Mouse (Mus musculus) ES-Bruce4 (cell line): Measurements from ENCODE around the gene Fbxo48. TPM values are rescaled to one million over a fixed set of nuclear protein-coding genes. Genes with fewer than 3 reads are reported as not detected.

Source experiments
- H3K27ac ChIP-seq: 2 replicates; pipeline ENCODE4 v1.5.1; 2012; ENCODE audit warnings: low read length, inconsistent platforms; ENCODE audit not compliant: insufficient read depth
- H3K27me3 ChIP-seq: 2 replicates; pipeline ENCODE4 v1.6.1; 2012; ENCODE audit warnings: mild to moderate bottlenecking, low read length, inconsistent platforms; ENCODE audit not compliant: control insufficient read depth, poor library complexity, insufficient read depth, severe bottlenecking
- H3K36me3 ChIP-seq: 2 replicates; pipeline ENCODE4 v1.6.1; 2012; ENCODE audit warnings: inconsistent platforms, mild to moderate bottlenecking, low read length, moderate library complexity; ENCODE audit not compliant: control insufficient read depth, poor library complexity, insufficient read depth, severe bottlenecking
- H3K4me1 ChIP-seq: one replicate; pipeline ENCODE4 v1.8.1; 2011; ENCODE audit warnings: low read length; ENCODE audit not compliant: control insufficient read depth, insufficient read depth
- H3K4me3 ChIP-seq: 2 replicates; pipeline ENCODE4 v1.5.1; 2011; ENCODE audit warnings: low read depth, mild to moderate bottlenecking, low read length
- H3K9ac ChIP-seq: 2 replicates; pipeline ENCODE4 v1.6.1; 2012; ENCODE audit warnings: low read depth, mild to moderate bottlenecking, inconsistent platforms; ENCODE audit not compliant: poor library complexity, severe bottlenecking
- H3K9me3 ChIP-seq: replicated peaks from 2 replicates; pipeline ENCODE4 v1.6.1; 2012; ENCODE audit warnings: mild to moderate bottlenecking, low read length, inconsistent platforms; ENCODE audit not compliant: control insufficient read depth, poor library complexity, insufficient read depth, severe bottlenecking
- CTCF ChIP-seq: IDR thresholded peaks from one replicate; pipeline ENCODE4 v1.8.1; 2011; ENCODE audit warnings: low read depth, low read length
- EP300 ChIP-seq: IDR thresholded peaks from 2 replicates; pipeline ENCODE4 v1.6.1; 2011; ENCODE audit warnings: low read depth, low read length; ENCODE audit not compliant: insufficient read depth
- POLR2A ChIP-seq: IDR thresholded peaks from one replicate; pipeline ENCODE4 v1.8.1; 2011; ENCODE audit warnings: low read length; ENCODE audit not compliant: insufficient read depth
- polyA plus RNA-seq: library from polyadenylated mRNA; stranded (reverse); fragments of >200 nt; gene quantifications from 2 replicates; pipeline ENCODE4 v1.2.4, GENCODE M21; 2011; ENCODE audit warnings: low read depth; ENCODE audit not compliant: missing spikeins, insufficient read depth, insufficient read length

Gene Fbxo48
- polyA plus RNA-seq, 1 experiment = 4.6 TPM

DNA sequence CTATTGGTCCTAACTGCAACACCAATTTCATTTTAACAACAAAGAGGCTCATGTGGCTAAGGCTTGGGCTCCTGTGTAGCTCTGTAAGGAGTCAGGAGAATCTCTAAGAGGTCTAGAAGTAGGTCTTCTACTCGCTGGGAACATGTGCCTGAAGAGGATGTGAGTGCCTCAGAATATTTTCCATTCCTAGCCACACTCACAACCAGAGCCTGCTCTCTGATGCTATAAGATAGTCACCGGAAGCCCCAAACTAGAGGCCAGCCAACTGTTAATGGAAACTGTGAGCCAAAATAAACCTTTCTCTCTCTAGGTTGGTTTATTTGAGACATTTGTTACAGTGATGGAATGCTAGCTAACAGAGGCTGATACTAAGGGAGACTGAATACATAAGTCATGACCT is 26.4 kb downstream of the Fbxo48 start:
- H3K27ac ChIP-seq = no peak overlapping the region
- H3K9ac ChIP-seq = no peak overlapping the region
- no peak for TF ChIP-seq EP300
- TF ChIP-seq POLR2A = no peak
- no peak for TF ChIP-seq CTCF
- H3K27me3 ChIP-seq = no peaks in the 10 kb centered on the region
- H3K36me3 ChIP-seq = no peaks in the 10 kb centered on the region
- H3K4me1 ChIP-seq = no peaks in the 10 kb centered on the region
- H3K9me3 ChIP-seq = no peaks in the 10 kb centered on the region
- H3K4me3 ChIP-seq = no peak overlapping the region

DNA sequence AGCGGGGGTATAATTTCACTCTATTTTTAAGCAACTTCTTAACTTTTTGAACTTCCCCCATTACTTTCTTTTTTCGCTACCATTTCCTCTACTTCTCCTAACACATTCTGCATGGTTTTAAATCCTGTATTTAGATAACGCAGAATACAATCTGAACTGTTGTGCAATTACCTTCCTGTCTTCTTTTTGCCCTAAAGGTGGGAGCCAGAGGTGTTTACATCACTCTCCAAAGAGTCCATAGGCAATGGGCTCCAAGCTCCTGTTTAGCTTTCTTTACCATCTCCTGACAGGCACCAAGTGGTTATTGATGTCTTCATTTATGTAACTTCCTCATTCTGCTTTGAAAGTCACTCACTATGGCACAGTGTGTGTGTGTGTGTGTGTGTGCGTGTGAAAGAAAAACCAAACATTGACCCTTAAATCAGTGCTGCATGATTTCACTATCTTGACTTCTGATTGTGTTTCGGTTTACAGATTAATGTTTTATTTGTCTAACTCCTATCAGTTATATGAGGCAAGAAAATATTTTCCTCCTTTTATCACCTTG is 27.1 kb downstream of the Fbxo48 start:
- Histone ChIP-seq H3K9ac (no peak overlapping the region), H3K9me3 (no peaks in the 10 kb centered on the region), H3K27ac (no peak overlapping the region), H3K27me3 (no peaks in the 10 kb centered on the region), H3K4me3 (no peak overlapping the region), H3K36me3 (no peaks in the 10 kb centered on the region), H3K4me1 (no peaks in the 10 kb centered on the region)
- TF ChIP-seq CTCF (no peak), POLR2A (no peak), EP300 (no peak)

DNA sequence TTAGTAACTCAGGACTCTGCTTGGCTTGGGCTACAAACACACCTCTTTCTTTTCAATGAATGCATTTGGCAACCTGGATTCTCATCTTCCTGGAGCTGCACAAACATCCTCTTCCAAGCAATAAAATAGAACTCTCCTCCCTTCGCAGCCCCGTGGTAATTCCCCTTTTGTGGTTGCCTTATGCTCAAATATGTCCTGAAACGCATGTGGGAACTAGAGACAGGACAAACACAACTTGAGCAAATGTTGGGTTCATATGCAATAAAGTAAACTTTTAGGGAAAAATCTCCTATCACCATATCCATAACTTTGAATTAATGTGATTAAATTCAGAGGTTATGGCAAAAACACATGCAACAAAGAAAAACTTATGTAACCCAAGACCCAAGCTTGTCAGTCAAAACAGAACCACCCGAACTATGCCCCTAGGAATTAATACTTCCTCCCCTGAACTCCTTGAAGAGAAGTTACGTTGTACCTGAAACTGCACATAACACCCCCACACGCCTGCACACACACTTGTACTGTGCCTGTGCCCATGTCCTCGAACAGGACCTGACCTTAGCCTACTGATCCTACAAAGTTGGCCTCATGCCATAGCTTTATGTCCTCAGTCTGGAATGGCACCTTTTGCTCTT is 35.5 kb downstream of the Fbxo48 start:
- TF ChIP-seq EP300 = no peak
- Histone ChIP-seq H3K27me3 (no peaks in the 10 kb centered on the region), H3K4me1 (no peaks in the 10 kb centered on the region), H3K27ac (no peak overlapping the region), H3K36me3 (no peaks in the 10 kb centered on the region), H3K4me3 (no peak overlapping the region), H3K9ac (no peak overlapping the region), H3K9me3 (no peaks in the 10 kb centered on the region)

DNA sequence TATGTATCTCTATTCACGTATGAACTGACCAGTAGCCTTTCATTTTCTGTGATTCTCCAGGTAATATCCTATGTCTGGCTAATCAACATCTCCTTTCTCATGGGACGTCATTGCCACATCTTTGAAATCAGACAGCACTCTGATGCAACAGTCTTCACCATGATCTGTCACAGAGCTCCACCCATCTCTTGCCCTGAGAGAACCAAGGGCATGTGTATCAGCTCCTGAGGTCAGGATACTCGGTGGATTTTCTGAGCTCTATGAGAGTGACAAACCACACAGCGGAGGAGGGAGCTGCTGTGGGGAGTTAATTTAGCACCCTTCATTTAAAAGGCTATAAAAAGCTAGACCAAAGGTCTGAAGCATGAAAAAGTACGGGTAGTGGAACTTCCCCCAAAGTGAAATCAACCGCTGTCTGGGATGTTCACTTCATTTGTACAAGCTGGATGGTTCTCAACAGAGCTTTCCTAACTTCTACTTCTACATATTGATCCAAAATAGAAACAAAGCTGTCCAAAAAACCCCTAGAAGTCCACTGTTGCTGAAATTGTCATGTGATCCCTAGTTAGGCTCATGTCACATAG is 36.7 kb downstream of the Fbxo48 start:
- Histone ChIP-seq H3K4me3 (no peak overlapping the region), H3K9me3 (no peaks in the 10 kb centered on the region), H3K9ac (no peak overlapping the region), H3K4me1 (no peaks in the 10 kb centered on the region), H3K27ac (no peak overlapping the region), H3K36me3 (no peaks in the 10 kb centered on the region), H3K27me3 (no peaks in the 10 kb centered on the region)
- no peak for TF ChIP-seq EP300
- TF ChIP-seq CTCF = no peak
- TF ChIP-seq POLR2A = no peak

DNA sequence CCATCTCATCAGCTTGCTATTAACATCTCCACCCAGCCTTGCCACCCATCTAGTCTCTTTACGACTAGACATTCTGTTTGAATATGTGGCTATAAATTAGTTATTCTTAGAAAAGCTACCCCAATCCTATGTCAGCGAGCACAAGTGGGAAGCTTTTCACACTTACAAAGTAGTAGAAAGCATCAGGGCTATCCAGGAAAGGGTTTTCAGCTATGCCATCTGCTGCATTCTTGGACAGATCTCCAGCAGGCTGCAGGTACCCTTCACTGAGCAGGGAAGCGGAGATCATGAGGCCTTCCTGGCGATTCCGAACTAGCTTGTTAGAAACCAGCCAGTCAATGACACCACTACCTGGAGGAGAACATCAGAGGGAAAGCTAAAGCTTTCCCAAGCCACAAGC is 38.7 kb downstream of the Fbxo48 start:
- Histone ChIP-seq H3K4me3 (no peak overlapping the region), H3K9ac (no peak overlapping the region), H3K9me3 (no peaks in the 10 kb centered on the region), H3K4me1 (no peaks in the 10 kb centered on the region), H3K27ac (no peak overlapping the region), H3K27me3 (no peaks in the 10 kb centered on the region), H3K36me3 (no peaks in the 10 kb centered on the region)
- TF ChIP-seq POLR2A (no peak), CTCF (no peak), EP300 (no peak)

DNA sequence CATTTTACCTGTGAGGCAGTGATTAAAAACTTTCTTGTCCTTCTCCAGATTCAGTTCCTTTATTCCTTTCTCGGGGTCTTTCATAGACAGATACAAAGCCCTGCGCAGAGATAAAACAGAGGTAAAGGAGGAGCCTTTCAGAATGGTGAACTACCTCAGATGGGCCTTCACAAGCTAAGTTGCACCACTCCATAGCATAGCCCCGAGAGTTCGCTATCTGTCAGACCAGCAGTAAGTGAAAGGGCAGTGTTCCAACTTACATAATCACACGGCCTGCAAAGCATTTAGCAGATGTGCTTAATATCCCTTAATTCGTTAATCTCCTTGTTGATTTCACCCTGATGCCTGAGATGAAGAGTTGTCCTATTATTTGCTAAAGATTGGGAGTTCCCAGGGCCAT is 41.7 kb downstream of the Fbxo48 start:
- H3K4me1 ChIP-seq = no peaks in the 10 kb centered on the region
- TF ChIP-seq EP300 (no peak), CTCF (no peak), POLR2A (no peak)
- H3K36me3 ChIP-seq = no peaks in the 10 kb centered on the region
- no peaks in the 10 kb centered on the region for H3K9me3 ChIP-seq
- no peak overlapping the region for H3K4me3 ChIP-seq
- H3K27me3 ChIP-seq = no peaks in the 10 kb centered on the region
- no peak overlapping the region for H3K9ac ChIP-seq
- H3K27ac ChIP-seq = no peak overlapping the region
